Mouse (Mus musculus): ENCODE results near the gene Lrrc4b.
A peak's percentile ranks its signal among the peaks of the same experiment; 100 is the strongest.

Gene Lrrc4b

DNA sequence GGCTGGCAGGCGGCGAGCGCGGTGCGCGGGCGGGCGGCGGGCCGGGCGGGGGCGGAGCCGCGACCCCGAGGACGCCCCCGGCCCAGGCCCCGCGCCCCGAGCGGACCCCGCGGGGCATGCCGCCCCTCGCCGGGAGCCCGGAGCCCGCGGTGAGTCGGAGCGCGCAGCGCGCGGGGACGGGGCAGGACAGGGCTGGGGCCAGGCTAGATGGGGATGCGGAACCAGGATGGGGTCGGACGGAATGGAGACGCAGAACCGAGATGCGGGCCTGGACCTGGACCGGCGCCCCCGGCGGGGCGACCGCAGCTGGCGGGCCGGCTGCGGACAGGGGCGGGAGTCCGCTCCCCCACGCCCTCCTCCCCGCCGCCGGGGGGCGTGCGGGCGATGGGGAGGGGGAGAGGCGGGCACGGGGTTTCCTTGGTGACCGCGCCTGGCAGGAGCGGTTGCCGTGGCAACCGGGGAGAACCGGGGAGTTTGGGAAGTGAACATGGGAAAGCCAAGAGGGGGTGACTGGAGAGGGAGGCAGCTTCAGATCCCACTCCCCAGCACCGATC lies at the start of gene Lrrc4b:
TSS of gene Lrrc4b (plus strand) at position 51 of the 554 bp plus-strand sequence.
- peak in 1 of 2 experiments; percentile 70 for DNase-seq (ENCODE audit: low spot score in 2 of 2)

DNA sequence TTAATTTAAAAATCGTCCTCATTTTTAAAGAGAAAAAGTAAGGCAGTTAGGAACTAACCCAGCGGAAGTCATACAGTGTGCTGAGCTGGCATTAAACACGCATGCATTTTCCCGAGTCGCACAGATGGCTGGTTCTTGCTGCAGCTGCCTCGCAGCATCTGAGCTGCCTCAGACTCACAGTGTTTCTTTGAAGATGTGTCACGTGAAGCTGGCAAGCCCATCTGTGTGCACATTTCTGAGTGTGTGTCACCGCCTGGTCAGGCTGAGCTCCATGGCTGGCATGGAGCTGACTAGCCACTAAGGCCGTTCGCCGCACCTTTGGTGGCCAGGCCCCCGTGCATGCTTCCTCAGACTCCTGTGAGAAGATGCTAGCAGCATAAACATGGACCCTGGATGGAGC lies 46.3 kb upstream of the Lrrc4b start:
- peak; percentile 72 to 88 for DNase-seq (ENCODE audit: low spot score in 2 of 2)

DNA sequence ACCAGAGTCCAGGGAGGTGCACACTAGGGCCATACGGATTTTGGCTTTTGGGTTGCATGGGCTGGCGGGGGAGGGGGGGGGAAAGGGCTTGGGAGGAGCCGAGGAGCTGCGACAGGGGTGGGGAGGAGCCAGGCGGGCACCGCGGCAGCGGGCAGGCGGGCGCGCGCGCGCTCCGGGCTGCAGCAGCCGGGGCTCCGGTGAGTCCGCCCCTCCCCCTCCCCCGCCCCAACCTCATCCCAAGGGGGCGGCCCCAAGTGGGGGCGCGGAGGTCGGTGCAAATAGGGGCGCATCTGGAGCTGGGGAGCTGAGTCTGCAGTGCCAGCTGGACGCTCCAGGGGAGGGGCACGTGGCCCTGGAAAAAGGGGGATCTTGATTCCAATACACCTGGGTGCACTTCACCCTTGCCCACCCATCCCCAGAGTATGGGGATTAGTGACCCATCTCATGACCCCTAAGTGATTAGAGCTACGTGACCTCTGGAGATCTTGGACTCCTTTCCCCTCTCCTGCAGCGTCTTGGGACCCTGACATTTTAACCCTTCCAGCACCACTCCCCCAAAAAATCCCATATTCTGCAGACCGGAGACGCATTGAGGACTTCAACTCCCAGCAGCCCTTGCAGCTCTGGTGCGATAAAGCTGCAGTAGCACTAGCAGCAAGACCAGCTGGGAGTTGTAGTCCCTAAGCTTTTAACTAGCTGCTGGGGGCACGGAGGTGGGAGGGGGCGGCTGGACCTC lies 44.7 kb upstream of the Lrrc4b start, which contains the start of gene Syt3:
TSS of gene Syt3 (plus strand) at position 123 of the 736 bp plus-strand sequence.
- peak in 1 of 2 experiments; percentile 86 for DNase-seq (ENCODE audit: low spot score in 2 of 2)

DNA sequence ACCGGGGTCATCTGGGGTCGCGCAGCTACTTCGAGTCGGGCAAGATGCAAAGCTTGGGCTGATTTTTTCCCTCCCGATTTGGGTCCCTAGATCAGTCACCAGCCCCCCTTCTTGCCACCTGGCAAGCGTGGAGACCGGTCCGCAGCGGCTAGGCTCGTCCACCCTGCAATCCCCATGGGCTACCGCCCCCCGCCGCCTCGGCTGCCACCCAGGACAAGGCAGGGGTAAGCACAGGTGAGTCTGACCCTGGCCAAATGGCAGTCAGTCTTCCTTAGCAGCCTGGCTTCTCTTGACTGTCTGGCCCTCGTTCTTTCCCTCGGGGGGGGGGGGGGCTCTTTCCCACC lies 44.1 kb upstream of the Lrrc4b start:
- no peak for DNase-seq (ENCODE audit: low spot score in 2 of 2)

DNA sequence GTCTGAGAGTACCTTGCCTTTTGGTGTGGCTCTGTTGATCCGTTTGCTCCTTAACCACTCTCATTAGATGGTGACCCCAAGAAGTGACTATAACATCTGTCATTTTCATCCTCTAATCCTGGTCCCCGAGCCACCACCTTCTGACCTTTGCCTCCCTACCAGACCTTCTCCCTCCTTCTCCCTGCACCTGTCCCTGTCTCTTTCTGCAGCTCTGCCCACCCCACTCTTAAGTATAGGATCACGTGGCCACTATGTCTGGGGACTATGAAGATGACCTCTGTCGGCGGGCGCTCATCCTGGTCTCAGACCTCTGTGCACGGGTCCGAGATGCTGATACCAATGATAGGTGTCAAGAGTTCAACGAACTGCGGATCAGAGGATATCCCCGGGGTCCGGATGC lies 43.1 kb upstream of the Lrrc4b start, which contains the start of gene 1700008O03Rik:
TSS of gene 1700008O03Rik (minus strand) at position 101 of the 400 bp plus-strand sequence.
- no peak for DNase-seq (ENCODE audit: low spot score in 2 of 2)

DNA sequence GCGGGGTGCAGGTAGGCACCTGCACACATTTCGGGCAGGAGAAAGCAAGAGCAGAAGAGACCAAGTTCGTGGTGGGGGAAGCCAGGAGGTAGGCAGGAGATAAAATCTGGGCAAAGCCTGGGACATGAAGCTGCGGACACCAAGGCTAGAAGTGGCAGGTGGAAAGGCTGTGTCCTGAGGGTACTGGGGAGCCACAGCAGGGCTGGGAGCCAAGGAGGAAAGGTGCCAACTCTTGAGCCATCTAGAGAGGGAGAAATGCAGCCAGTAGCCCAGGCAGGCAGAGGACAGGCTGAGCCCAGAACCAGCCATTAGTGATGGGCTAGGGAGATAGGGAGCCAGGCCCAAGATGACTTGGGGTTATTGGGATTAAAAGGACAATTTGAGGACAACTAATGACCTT lies 37.0 kb upstream of the Lrrc4b start:
- DNase-seq (ENCODE audit: low spot score in 2 of 2) = no peak

DNA sequence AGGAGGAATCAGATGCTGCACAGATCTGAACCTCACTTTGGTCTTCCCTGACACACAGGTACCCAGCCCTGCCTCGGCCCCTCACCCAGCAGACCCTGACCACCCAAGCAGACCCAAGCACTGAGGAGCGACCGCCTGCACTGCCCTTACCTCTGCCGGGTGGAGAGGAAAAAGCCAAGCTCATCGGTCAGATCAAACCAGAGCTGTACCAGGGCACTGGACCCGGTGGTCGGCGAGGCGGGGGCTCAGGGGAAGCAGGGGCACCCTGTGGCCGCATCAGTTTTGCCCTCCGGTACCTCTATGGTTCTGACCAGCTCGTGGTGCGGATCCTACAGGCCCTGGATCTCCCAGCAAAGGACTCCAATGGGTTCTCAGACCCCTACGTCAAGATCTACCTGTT lies 36.5 kb upstream of the Lrrc4b start:
- DNase-seq (ENCODE audit: low spot score in 2 of 2) = no peak

DNA sequence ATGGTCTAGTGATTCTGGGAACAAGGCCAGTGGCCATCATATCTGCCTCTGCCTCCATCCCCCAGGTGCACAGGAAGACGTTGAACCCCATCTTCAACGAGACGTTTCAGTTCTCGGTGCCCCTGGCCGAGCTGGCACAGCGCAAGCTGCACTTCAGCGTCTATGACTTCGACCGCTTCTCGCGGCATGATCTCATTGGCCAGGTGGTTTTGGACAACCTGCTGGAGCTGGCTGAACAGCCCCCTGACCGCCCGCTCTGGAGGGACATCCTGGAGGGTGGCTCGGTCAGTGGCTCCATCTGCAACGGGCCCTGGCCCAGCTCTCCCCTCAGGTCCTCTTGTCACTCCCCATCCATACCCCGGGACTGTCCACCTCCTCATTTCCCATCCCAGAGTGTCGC lies 35.5 kb upstream of the Lrrc4b start:
- DNase-seq (ENCODE audit: low spot score in 2 of 2) = no peak

DNA sequence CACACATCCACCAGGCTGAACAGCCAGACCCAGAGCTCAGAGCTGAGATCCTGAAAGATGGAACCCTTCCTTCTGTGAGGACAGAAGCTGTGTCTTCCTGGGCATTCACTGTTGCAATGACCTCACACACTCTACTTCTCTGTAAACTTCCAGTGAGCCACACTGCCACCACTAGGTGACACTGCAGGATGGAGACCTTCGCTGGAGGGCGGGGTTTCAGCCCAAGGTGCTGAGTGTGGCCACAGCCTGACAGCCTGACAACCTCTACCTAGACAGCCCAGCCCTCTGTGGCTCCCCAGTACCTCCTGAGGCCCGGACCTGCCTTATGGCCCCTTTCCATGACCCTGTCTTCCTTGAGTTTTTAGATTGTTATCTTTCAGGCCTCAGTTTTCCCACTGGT lies 30.2 kb upstream of the Lrrc4b start:
- peak in 1 of 2 experiments; percentile 60 for DNase-seq (ENCODE audit: low spot score in 2 of 2)

DNA sequence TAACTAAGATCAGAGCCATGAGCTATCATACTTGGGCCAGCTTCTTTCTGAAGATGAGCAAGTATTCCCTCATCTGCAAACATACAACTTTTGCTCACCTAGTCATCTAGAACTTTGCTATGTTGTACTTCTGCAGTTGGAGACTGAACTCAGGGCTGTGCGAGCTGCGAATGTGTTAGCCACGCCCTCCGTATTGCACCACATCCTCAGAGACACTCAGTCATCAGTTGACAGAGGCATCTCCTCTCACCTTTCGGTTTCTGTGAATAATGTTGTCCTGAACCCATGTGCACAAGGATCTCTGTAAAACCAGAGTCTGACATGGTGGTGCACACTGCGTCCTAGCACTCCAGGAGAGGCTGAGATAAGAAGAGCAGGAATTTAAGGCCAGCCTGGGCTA lies 27.1 kb upstream of the Lrrc4b start:
- DNase-seq (ENCODE audit: low spot score in 2 of 2) = no peak

DNA sequence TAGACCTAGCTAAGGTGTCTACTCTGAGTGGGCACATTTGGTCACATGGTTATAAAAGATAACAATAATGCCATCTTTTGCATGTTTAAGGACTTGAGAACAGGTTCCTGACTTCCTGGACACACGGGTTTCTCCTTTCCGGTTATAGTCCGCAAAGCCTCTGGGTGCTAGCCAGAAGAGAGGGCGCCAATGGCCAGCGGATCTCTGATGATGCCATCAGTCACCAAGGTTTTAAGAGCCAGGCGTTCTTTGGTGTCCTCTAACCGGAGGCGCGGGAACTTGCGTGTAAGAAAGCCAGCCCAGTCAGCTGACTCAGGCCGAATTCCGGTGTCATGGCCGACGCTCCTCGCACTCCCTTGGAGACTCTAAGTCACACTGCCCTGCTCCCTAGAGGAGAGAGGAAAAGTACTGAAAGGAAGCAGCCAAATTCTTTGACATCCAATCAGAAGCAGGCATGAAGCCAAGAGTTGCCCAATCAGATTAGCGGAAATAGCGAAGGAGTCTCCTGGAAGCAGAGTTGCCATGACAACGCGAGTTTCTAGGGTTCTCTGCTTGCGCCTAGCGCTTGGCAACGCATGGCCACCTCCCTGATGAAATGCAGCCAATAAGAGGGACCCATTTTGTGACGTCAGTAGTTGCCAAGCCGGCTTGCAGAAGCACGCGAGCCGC lies 23.3 kb upstream of the Lrrc4b start:
- peak; percentile 97 to 98 for DNase-seq (ENCODE audit: low spot score in 2 of 2)

DNA sequence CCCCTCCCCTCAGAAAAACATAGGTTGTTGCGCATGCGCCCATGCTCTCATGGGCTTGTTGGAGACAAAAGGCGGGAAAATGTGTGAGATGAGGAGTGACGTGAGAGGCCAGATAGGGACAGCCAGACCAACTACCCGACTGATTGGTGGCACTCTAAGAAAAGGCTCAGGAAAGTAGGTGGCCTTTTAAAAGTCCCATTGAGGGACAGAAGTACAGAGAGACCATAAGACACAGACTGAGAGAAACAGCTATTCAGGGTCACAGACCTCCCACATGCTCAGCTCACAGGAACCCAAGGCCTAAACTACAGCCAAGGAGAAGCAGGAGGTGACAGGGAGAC lies 22.8 kb upstream of the Lrrc4b start:
- no peak for DNase-seq (ENCODE audit: low spot score in 2 of 2)

DNA sequence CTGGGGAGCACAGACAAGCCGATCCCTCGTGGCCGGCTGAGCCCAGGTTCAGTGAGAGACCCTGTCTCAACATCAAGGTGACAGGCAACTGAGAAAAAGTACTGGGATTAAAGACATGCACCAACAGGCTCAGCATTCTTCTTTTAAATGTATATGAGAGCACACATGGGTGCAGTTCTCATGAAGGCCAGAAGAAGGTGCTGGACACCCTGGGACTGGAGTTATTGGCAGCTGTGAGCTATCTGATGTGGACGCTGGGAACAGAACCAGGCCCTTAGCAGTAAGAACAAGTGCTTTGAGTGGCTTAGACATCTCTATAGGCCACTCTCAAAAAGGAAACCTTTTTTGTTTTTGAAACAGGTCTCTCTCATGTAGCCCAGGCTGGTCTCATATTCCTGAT lies 17.7 kb upstream of the Lrrc4b start:
- DNase-seq (ENCODE audit: low spot score in 2 of 2) = no peak

DNA sequence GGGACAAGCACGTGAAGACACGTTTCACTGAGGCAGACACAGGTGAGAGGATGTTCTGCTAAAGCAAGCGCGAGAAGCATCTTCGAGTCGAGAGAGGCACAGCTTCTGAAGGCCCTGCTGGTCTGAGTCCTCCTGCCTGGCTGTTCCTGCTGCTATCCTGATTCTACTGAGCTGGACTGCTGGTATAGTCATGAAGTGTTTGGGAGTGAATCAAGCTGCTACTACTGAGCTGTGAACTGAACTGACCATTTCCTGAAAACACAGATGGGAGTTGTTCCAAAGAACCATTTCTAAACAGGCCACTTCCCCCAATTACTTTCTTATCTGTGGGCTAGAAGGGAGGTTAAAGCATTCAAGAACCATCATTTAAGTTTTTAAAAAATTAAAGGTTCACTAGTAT lies 15.5 kb upstream of the Lrrc4b start:
- no peak for DNase-seq (ENCODE audit: low spot score in 2 of 2)

DNA sequence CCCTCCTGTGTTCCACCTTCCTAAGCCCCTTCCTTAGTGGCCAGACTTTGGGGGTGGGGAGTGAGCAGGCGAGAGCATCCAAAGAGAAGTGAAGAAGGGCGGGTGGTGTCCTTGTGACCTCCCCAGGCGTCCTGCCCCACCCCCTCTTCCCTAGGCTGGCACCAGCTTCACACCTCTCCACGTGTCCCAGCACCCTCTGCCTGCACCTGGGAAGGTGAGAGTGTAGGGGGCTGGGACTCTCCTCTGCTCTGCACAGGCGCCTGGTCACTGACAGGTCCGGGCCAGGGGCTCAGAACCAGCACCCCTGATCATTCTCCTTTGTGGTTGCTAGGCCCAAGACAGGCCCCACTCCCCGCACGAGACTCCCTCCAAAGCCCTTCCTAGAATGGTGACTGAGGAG lies 1.2 kb upstream of the Lrrc4b start:
- no peak for DNase-seq (ENCODE audit: low spot score in 2 of 2)

DNA sequence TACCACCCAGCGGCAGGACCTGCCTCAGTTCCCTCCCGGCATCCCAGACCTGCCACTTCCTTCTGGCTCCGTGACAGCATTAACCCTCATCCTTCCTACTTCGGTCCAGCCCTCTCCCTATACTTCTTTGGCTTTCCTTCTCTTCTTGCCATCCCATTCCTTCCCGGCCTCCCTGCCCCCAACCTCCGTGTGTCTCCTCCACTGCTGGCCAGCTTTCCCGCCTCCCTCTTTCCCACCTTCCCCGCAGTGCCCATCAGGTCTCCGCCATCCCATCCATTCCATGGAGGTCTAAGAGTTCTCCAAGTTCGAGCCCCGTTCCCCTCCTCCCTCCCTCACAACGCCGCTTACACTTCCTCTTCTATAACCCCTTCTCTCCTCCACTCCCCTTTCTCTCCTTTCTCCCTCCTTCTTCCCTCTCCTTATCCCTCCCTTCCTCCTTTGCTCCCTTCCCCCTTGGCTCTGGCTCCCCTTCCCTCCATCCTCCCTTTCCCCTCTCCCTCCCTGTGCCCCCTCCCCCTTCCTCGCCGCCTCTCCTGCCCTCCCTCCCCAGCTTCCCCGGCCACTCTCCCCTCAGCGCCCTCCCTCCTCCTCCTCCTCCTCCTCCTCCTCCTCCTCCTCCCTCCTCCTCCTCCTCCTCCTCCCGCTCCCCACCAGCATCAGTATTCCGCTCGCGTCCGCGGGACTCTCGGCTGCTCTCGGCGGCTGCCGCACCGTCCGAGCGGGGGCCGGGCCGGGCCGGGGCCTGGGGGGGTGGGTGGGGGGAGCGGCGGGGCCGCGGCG lies 457 bp upstream of the Lrrc4b start:
- DNase-seq (ENCODE audit: low spot score in 2 of 2) = peak in 1 of 2 experiments; percentile 56

DNA sequence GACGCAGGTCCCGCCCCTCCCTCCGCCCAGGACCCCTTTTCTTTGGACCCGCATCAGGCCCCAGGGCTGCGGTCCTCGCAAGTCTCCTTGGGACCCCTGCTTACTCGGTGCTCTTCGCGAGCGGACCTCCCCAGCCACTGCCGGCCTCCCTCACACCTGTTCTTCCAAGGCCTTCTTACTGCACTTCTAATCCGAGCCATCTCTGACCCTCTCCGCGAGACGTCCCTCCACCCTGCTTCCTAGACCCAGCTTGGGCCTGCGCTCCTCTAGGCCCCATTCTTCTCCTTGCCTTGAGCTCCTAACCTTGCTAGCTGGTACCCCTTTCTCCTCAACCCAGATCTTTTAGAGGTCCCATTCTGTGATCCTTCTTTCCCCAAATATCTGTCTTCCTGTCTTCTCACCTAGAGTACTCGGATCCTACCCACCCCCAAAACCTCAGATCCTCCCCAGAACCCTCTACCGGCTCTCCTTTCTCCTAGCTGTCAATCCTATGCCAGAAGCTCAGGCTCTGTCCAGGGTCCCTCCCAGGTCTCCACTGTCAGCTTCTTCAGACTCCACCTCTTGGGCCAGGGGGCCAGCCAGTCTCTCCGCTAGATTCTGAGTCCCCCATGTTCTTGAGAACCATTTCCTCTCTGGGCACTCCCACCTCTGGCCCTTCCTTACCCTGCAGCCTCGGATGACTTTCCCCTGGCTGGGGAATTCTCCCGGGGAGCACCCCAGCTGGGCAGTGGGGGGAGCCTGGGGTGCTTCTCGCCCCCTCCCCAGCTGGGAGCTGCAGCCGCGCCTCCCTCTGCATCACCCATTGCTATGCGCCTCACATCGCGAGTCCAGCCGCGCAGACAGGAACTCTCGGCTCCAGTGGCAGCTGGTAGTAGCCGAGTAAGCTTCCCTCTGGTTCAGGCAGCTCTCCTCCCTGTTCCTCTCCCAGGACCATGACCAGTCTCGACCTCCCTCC lies 993 bp downstream of the Lrrc4b start:
- peak in 1 of 2 experiments; percentile 47 for DNase-seq (ENCODE audit: low spot score in 2 of 2)

DNA sequence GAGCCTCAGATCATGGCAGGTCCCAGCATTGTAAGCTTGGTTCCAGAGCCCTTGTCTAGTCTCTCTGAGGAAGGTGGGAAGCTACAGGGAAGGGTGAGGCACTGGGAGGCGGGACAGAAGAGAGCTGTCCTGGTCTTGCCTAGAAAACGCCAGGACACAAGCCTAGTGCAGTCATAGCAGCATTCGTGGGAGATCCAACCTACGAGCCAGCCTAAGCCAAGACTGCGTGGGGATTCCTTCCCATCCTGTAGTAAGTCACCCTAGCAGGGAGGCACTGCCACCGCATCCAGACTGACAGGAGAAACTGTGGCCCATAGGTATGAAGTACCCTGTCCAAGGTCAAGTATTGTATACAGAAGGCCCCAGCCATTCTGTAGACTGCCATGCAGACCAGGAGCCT lies 3.7 kb downstream of the Lrrc4b start:
- DNase-seq (ENCODE audit: low spot score in 2 of 2) = no peak

DNA sequence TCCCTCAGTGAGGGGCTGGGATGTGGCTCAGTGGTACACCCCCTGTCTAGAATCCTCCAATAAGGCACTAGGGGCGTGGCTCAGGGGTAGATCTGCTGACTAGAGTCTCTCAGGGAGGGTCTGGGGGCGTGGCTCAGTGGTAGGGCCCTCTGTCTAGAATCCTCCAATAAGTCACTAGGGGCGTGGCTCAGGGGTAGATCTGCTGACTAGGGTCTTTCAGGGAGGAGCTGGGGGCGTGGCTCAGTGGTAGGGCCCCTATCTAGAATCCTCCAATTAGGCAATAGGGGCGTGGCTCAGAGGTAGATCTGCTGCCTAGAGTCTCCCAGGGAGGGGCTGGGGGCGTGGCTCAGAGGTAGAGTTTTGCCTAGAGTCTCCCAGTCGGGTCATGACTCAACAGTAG lies 4.6 kb downstream of the Lrrc4b start:
- no peak for DNase-seq (ENCODE audit: low spot score in 2 of 2)

DNA sequence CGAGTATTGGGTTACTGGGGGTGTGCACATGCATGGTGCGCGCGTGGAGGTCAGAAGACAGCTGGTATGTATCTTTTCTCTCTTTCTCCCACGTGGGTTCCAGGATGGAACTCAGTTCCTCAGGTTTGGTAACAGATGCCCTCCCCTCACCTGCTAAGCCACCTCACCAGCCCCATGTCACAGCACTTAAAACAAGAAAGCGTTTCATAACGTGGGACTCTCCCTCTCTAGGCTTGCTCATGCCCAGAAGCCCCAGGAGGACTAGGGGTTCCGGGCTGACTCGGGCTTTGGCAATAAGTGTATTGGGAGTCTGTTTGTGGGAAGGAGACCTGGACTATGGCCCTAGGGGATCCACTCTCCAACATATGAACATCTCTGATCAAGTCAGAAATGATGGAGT lies 5.3 kb downstream of the Lrrc4b start:
- DNase-seq (ENCODE audit: low spot score in 2 of 2) = no peak

DNA sequence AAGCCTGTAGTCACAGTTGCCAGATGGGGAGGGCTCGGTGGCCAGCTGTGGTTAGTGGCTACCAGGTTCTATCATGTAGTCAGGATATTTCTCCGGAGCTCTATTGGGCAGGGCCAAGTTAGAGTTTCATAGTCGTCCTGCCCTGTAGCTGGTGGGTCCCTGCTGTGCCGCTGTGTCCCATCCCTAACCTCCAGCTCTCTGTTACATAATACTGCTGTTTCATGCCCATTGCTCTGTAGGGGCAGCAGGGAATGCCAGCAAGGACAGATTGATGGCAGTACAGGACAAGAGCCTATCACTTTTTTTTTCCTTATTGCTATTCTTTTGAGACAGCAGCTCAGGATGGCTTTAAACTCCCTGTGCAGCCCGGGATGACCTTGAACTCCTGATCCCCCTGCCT lies 7.0 kb downstream of the Lrrc4b start:
- DNase-seq (ENCODE audit: low spot score in 2 of 2) = no peak

All from left cerebral cortex, adult 9 months (tissue).